Mouse (Mus musculus) ES-Bruce4 (cell line): Measurements from ENCODE around the gene Vmac.

ENCODE experiments used
- CTCF ChIP-seq: IDR thresholded peaks from one replicate; pipeline ENCODE4 v1.8.1; 2011; ENCODE audit warnings: low read depth, low read length
- POLR2A ChIP-seq: IDR thresholded peaks from one replicate; pipeline ENCODE4 v1.8.1; 2011; ENCODE audit warnings: low read length; ENCODE audit not compliant: insufficient read depth

DNA sequence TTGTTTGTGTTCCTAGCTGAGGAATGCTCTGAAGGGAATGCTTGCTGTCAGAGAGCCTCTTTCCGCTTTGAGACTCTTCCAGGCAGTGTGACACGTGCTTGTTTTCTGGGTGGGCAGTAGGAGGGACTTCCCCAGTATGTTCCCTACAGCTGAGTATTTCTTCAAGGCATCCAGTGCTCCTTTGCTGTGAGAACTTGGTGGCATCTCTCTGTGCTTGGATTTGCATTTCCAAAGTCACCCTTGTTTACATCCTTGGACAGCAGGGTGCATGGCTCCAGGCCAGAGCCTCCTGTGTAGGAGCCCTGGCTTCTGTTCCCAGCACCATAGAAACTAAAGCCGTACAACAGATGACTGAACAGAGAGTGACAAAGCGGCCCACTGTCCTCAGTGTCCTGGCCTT is 9.1 kb downstream of the Vmac start:
- TF ChIP-seq POLR2A (no peak), CTCF (no peak)
